Mouse (Mus musculus) liver, adult 2 months (tissue): ENCODE measurements around the gene Clec4a4. TPM values are rescaled to one million over a fixed set of nuclear protein-coding genes. Genes with fewer than 3 reads are reported as not detected.
"Not testable (repeated sequence)": the region's sequence is repeated elsewhere in the genome, so short reads cannot be mapped to it uniquely, and the experiment has no call there.

Experiments
- DNase-seq: peaks from one replicate; pipeline ENCODE4 v3.0.0-alpha.2; 2011; ENCODE audit warnings: low read depth, low spot score; ENCODE audit errors: extremely low read depth
- H3K27ac ChIP-seq: fragments of 200-500 bp; replicated peaks from 2 replicates; pipeline ENCODE4 v1.5.1; 2012; ENCODE audit warnings: low read depth, mild to moderate bottlenecking, control low read depth, inconsistent platforms, low read length; ENCODE audit not compliant: insufficient read depth
- H3K27me3 ChIP-seq: fragments of 200-500 bp; 2 replicates; pipeline ENCODE4 v1.6.1; 2012; ENCODE audit warnings: mild to moderate bottlenecking, moderate library complexity, low read length, inconsistent platforms; ENCODE audit not compliant: control insufficient read depth, insufficient read depth
- H3K36me3 ChIP-seq: fragments of 200-500 bp; 2 replicates; pipeline ENCODE4 v1.6.1; 2012; ENCODE audit warnings: low read length, inconsistent platforms; ENCODE audit not compliant: control insufficient read depth, insufficient read depth
- H3K4me1 ChIP-seq: fragments of 200-500 bp; 2 replicates; pipeline ENCODE4 v1.6.1; 2011; ENCODE audit warnings: low read length; ENCODE audit not compliant: control insufficient read depth, insufficient read depth
- H3K4me3 ChIP-seq: fragments of 200-500 bp; 2 replicates; pipeline ENCODE4 v1.5.1; 2011; ENCODE audit warnings: low read depth, mild to moderate bottlenecking, control low read depth, low read length, moderate library complexity; ENCODE audit not compliant: insufficient read depth
- H3K79me2 ChIP-seq: fragments of 200-500 bp; 2 replicates; pipeline ENCODE4 v1.6.1; 2012; ENCODE audit warnings: inconsistent platforms, mild to moderate bottlenecking, low read length, moderate library complexity; ENCODE audit not compliant: control insufficient read depth, insufficient read depth
- H3K9ac ChIP-seq: fragments of 200-500 bp; 2 replicates; pipeline ENCODE4 v1.6.1; 2012; ENCODE audit warnings: low read depth, mild to moderate bottlenecking, control low read depth, inconsistent platforms, low read length
- CTCF ChIP-seq: fragments of 200-500 bp; IDR thresholded peaks from 2 replicates; pipeline ENCODE4 v1.5.1; 2011; ENCODE audit warnings: low read depth, low read length, control low read depth
- POLR2A ChIP-seq: fragments of 200-500 bp; IDR thresholded peaks from 2 replicates; pipeline ENCODE4 v1.6.1; 2011; ENCODE audit warnings: low read length, control low read depth; ENCODE audit not compliant: insufficient read depth; ENCODE audit errors: extremely low read depth
- WGBS: fragments of 180-500 bp; shearing (Covaris S2); methylation state at CpG from one replicate; pipeline ENCODE4 v1.1.7; 2018; 5-methylcytosine and 5-hydroxymethylcytosine counted together
- polyA plus RNA-seq: library from polyadenylated mRNA; depleted of rRNA; stranded (reverse); fragments of >200 nt; gene quantifications from 2 replicates; pipeline ENCODE4 v1.2.3, GENCODE M21; 2012; rRNA removed
- total RNA-seq: library from RNA; depleted of rRNA; stranded (reverse); fragments of >200 nt; gene quantifications from 2 replicates; pipeline ENCODE4 v1.2.3, GENCODE M21; 2014; rRNA removed

Gene Clec4a4
- total RNA-seq: not detected in 2 replicates
- not detected in 2 replicates for polyA plus RNA-seq

DNA sequence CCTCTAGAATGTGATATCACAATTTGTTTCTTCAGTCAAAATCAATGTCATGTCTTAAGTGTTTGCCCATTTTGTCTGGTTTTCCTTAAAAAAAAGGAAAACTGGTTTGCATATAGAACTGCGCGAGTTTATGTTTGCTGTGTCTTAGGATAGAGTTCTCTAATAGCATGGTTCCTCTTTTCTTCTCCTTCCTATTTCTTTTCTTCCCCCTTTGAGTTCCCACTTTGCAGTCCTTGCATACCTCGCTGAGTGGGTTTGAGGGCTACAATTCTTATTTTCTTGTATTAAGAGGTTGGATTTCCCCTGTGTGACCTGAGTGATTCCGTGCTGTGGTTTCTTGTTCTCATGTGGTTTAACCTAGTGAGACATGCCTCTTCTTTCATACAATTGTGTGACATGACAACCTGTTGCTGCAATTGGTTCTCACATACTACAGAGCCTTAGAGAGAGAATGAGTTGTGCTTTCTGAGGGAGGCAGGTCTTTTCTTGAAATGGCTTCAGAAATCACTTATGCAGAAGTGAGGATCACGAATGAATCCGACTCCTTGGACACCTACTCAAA lies at the start of gene Clec4a4:
Clec4a4 (plus strand) TSS at position 492 of the 562 bp plus-strand sequence.
- no peak for TF ChIP-seq POLR2A
- no peak for TF ChIP-seq CTCF
- H3K27me3 ChIP-seq: no peaks in the 10 kb centered on the region
- 79% methylated on average over 6 of the region's 6 CpGs for WGBS
- H3K36me3 ChIP-seq: no peaks in the 10 kb centered on the region
- H3K27ac ChIP-seq: no peak within 1 kb of the TSS
- H3K79me2 ChIP-seq: no peaks in the 10 kb centered on the region
- H3K4me1 ChIP-seq: no peaks in the 10 kb centered on the region
- peak; percentile 7 for DNase-seq
- no peak within 1 kb of the TSS for H3K4me3 ChIP-seq
- H3K9ac ChIP-seq: no peak within 1 kb of the TSS

- no peaks in the 10 kb centered on the region for H3K36me3 ChIP-seq
- H3K79me2 ChIP-seq: no peaks in the 10 kb centered on the region
- H3K27me3 ChIP-seq: no peaks in the 10 kb centered on the region
- peak; percentile 34 for DNase-seq
- H3K9ac ChIP-seq: no peak overlapping the region
- 76% methylated on average over 2 of the region's 2 CpGs for WGBS
- no peaks in the 10 kb centered on the region for H3K4me1 ChIP-seq
- H3K27ac ChIP-seq: no peak overlapping the region
- TF ChIP-seq CTCF: no peak
- TF ChIP-seq POLR2A: no peak
- H3K4me3 ChIP-seq: no peak overlapping the region
These were observed 43.4 kb upstream of the Clec4a4 start for GRCm38 (mm10) chr6:122946760-122947159.

- Histone ChIP-seq H3K4me1 (no peaks in the 10 kb centered on the region), H3K4me3 (no peak within 1 kb of the TSS), H3K27me3 (no peaks in the 10 kb centered on the region), H3K36me3 (no peaks in the 10 kb centered on the region), H3K27ac (0 out of 2 replicates have a peak within 1 kb of the TSS, but pooled peaks have one; percentile 6), H3K9ac (no peak within 1 kb of the TSS), H3K79me2 (no peaks in the 10 kb centered on the region)
- TF ChIP-seq CTCF (no peak), POLR2A (no peak)
- DNase-seq: peak; percentile 25
- WGBS: 77% methylated on average over 8 of the region's 8 CpGs
These were observed 37.8 kb upstream of the Clec4a4 start, which contains the start of gene Clec4a3 for GRCm38 (mm10) chr6:122952401-122952800. Gene Clec4a3 (plus strand): TSS chr6:122952515.

- Histone ChIP-seq H3K36me3 (no peaks in the 10 kb centered on the region), H3K9ac (no peak overlapping the region), H3K27ac (no peak overlapping the region), H3K4me3 (no peak overlapping the region), H3K79me2 (no peaks in the 10 kb centered on the region), H3K27me3 (no peaks in the 10 kb centered on the region), H3K4me1 (no peaks in the 10 kb centered on the region)
- no peak for DNase-seq
- WGBS: 73% methylated on average over 2 of the region's 2 CpGs
- no peak for TF ChIP-seq POLR2A
- no peak for TF ChIP-seq CTCF
These were observed 25.6 kb upstream of the Clec4a4 start for GRCm38 (mm10) chr6:122964562-122964961.

- H3K36me3 ChIP-seq: no peaks in the 10 kb centered on the region
- H3K27ac ChIP-seq: no peak overlapping the region
- H3K4me3 ChIP-seq: no peak overlapping the region
- TF ChIP-seq POLR2A: no peak
- no peak for TF ChIP-seq CTCF
- no peaks in the 10 kb centered on the region for H3K4me1 ChIP-seq
- no peaks in the 10 kb centered on the region for H3K79me2 ChIP-seq
- 88% methylated on average over 2 of the region's 2 CpGs for WGBS
- H3K9ac ChIP-seq: no peak overlapping the region
- DNase-seq: no peak
- H3K27me3 ChIP-seq: no peaks in the 10 kb centered on the region
These were observed 21.1 kb upstream of the Clec4a4 start for GRCm38 (mm10) chr6:122969048-122969447.

DNA sequence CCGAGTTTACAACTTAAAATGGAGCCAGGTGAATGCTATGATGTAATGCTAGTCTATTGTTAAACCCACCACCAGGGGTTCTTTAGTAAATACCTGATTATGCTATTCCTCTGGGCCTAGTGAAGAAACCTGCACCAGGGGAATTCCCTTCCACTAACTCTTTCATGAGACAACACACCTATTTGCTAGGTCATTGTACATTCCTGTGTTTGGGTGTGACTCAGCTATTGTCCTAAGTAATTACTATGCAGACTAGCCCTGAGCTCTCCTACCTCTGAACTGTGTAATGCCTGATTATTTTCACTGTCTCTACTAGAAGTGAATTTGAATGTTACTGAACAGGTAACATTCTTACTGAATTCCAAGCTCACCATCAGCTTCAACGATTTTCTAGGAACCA lies 14.5 kb downstream of the Clec4a4 start:
- not testable (repeated sequence) for DNase-seq, H3K27ac ChIP-seq, H3K36me3 ChIP-seq, H3K4me1 ChIP-seq, H3K27me3 ChIP-seq, H3K79me2 ChIP-seq, H3K9ac ChIP-seq, H3K4me3 ChIP-seq
- WGBS: 73% methylated on average over 2 of the region's 2 CpGs
